Mouse (Mus musculus) midbrain, embryonic 13.5 days (tissue): ENCODE results near the gene Pkd2l1. TPM values are rescaled to one million over a fixed set of nuclear protein-coding genes. Genes with fewer than 3 reads are reported as not detected.

Experiments
- ATAC-seq: fragments of 200-750 bp; cut with Nextera tagmentation; 2 replicates; pipeline ENCODE4 v1.8.0; 2017; ENCODE audit warnings: mild to moderate bottlenecking, moderate TSS enrichment, moderate library complexity
- H3K27ac ChIP-seq: fragments of 300-500 bp; sonication (generic); 2 replicates; pipeline ENCODE4 v1.5.1; 2015; ENCODE audit warnings: inconsistent platforms, mild to moderate bottlenecking, moderate library complexity
- H3K27me3 ChIP-seq: fragments of 300-500 bp; sonication (generic); 2 replicates; pipeline ENCODE4 v1.6.1; 2015; ENCODE audit warnings: mild to moderate bottlenecking, inconsistent platforms
- H3K36me3 ChIP-seq: fragments of 300-500 bp; sonication (generic); 2 replicates; pipeline ENCODE4 v1.6.1; 2015; ENCODE audit warnings: mild to moderate bottlenecking, inconsistent platforms
- H3K4me1 ChIP-seq: fragments of 300-500 bp; sonication (generic); replicated peaks from 2 replicates; pipeline ENCODE4 v1.6.1; 2015; ENCODE audit warnings: inconsistent platforms
- H3K4me2 ChIP-seq: fragments of 300-500 bp; sonication (generic); replicated peaks from 2 replicates; pipeline ENCODE4 v1.6.1; 2015; ENCODE audit warnings: moderate library complexity, mild to moderate bottlenecking, inconsistent platforms
- H3K4me3 ChIP-seq: fragments of 300-500 bp; sonication (generic); replicated peaks from 2 replicates; pipeline ENCODE4 v1.5.1; 2015; ENCODE audit warnings: mild to moderate bottlenecking, inconsistent platforms
- H3K9ac ChIP-seq: fragments of 300-500 bp; sonication (generic); replicated peaks from 2 replicates; pipeline ENCODE4 v1.6.1; 2015; ENCODE audit warnings: mild to moderate bottlenecking, inconsistent platforms
- H3K9me3 ChIP-seq: fragments of 300-500 bp; sonication (generic); 2 replicates; pipeline ENCODE4 v1.6.1; 2016; ENCODE audit warnings: mild to moderate bottlenecking, inconsistent platforms
- polyA plus RNA-seq: library from polyadenylated mRNA; unstranded; fragments of >200 nt; fragmentation: Nextera tagmentation; extraction: Ambion mirVana; gene quantifications from 2 replicates; pipeline ENCODE4 v1.2.1, GENCODE M21; 2015

Gene Pkd2l1
- polyA plus RNA-seq, 1 experiment from 2014 or later, result 0.20 TPM

GRCm38 (mm10) chr19:44100840-44101239, 91.4 kb downstream of the Pkd2l1 start:
- H3K4me2 ChIP-seq, result no peak overlapping the region
- H3K27me3 ChIP-seq, result no peaks in the 10 kb centered on the region
- ATAC-seq, result no peak
- H3K4me3 ChIP-seq, result no peak overlapping the region
- H3K4me1 ChIP-seq, result peaks cover 15% of the 10 kb centered on the region
- no peaks in the 10 kb centered on the region for H3K9me3 ChIP-seq
- no peak overlapping the region for H3K27ac ChIP-seq
- no peak overlapping the region for H3K9ac ChIP-seq
- peaks cover 39% of the 10 kb centered on the region for H3K36me3 ChIP-seq

Other genes starting within 250 kb of the Pkd2l1 start
- gene Cpn1, start 205.9 kb downstream of the Pkd2l1 start, polyA plus RNA-seq, result 0.16 and 0.24 TPM in 2 replicates
- 0.08 TPM in 1 of 2 replicates, not detected in the other for gene Cyp2c23, start 163.2 kb downstream of the Pkd2l1 start, polyA plus RNA-seq
- 19.5 and 20.1 TPM in 2 replicates for gene Erlin1, start 122.7 kb downstream of the Pkd2l1 start, polyA plus RNA-seq
- gene Chuk, start 85.0 kb downstream of the Pkd2l1 start, polyA plus RNA-seq, result 70.1 and 70.2 TPM in 2 replicates
- gene Cwf19l1, start 56.6 kb downstream of the Pkd2l1 start, polyA plus RNA-seq, result 36.6 and 40.0 TPM in 2 replicates
- 156 and 157 TPM in 2 replicates for gene Bloc1s2, start 46.0 kb downstream of the Pkd2l1 start, polyA plus RNA-seq
- 2.0 and 3.4 TPM in 2 replicates for gene Scd3, start 10.8 kb upstream of the Pkd2l1 start, polyA plus RNA-seq
- gene Scd2, start 101.2 kb upstream of the Pkd2l1 start, polyA plus RNA-seq, result 254 and 259 TPM in 2 replicates
- 0.08 TPM in 2 replicates for gene Scd4, start 140.7 kb upstream of the Pkd2l1 start, polyA plus RNA-seq
- gene Scd1, start 215.4 kb upstream of the Pkd2l1 start, polyA plus RNA-seq, result 3.5 and 5.0 TPM in 2 replicates